In genomic region chr1:167945615-167946252, GRCm38 (mm10) we compare ENCODE assay signal across 15 mouse cellular contexts.
A peak's percentile ranks its signal among the peaks of the same experiment; 100 is the strongest.
DNase-seq lines count a peak whose midpoint lies in the region; ATAC-seq and TF ChIP-seq lines count a peak whose summit lies in the region.
"Had no signal": no experiment of that assay in that cellular context is flagged by ENCODE, and none has a peak within 500 bp of the region (broad histone marks: within the 10 kb centered on the region; RNA-seq: fewer than 3 reads in every experiment).

No protein-coding gene starts in this region.

- H3K9ac ChIP-seq in lung, postnatal 0 days (replicated peaks; ENCODE audit: low read depth) = no peak overlapping the region
- H3K9ac ChIP-seq in midbrain, embryonic 11.5 days (ENCODE audit: low read length) = no peak overlapping the region
- H3K9ac ChIP-seq: embryonic facial prominence, embryonic 13.5 days; limb, embryonic 15.5 days; midbrain, embryonic 15.5 days; neural tube, embryonic 13.5 days had no signal

- no peak overlapping the region for H3K4me2 ChIP-seq in lung, postnatal 0 days (replicated peaks; ENCODE audit: low read depth, low read length)
- H3K4me2 ChIP-seq in midbrain, embryonic 11.5 days = no peak overlapping the region
- H3K4me2 ChIP-seq: embryonic facial prominence, embryonic 13.5 days; limb, embryonic 15.5 days; midbrain, embryonic 15.5 days; neural tube, embryonic 13.5 days had no signal

- peak; percentile 38 for DNase-seq in lung, postnatal 36 days
- no peak for DNase-seq in lung, postnatal 0 days (ENCODE audit: low spot score)
- peak; percentile 70 to 85 for DNase-seq in frontal cortex, postnatal 36 days (ENCODE audit: low spot score in 2 of 2)
- DNase-seq in left cerebral cortex, adult 9 months (ENCODE audit: low spot score in 2 of 2) = peak; percentile 30 to 86
- DNase-seq in midbrain, embryonic 11.5 days (ENCODE audit: low spot score, missing footprints) = no peak
- DNase-seq in urinary bladder, adult 18-20 months (ENCODE audit: low spot score in 2 of 2) = no peak
- no peak for DNase-seq in gastrocnemius, adult 8-10 months (ENCODE audit: low spot score in 2 of 2)
- DNase-seq: adrenal gland, postnatal 25 days; cerebellum, postnatal 36 days; kidney, postnatal 10 days had no signal

- no peak overlapping the region for H3K27ac ChIP-seq in lung, postnatal 0 days (ENCODE audit: low read length)
- no peak overlapping the region for H3K27ac ChIP-seq in midbrain, embryonic 11.5 days (ENCODE audit: low read depth, low read length)
- H3K27ac ChIP-seq: embryonic facial prominence, embryonic 13.5 days; heart, embryonic 10.5 days; limb, embryonic 15.5 days; midbrain, embryonic 15.5 days; neural tube, embryonic 13.5 days had no signal

- no peaks in the 10 kb centered on the region for H3K9me3 ChIP-seq in lung, postnatal 0 days (ENCODE audit: low read length)
- no peaks in the 10 kb centered on the region for H3K9me3 ChIP-seq in midbrain, embryonic 11.5 days (ENCODE audit: control insufficient read depth, low read length)
- H3K9me3 ChIP-seq: embryonic facial prominence, embryonic 13.5 days; heart, embryonic 10.5 days; limb, embryonic 15.5 days; midbrain, embryonic 15.5 days; neural tube, embryonic 13.5 days had no signal

- 75% methylated on average over 9 of the region's 9 CpGs for WGBS in lung, postnatal 0 days
- 71% methylated on average over 9 of the region's 9 CpGs for WGBS in midbrain, embryonic 11.5 days

- H3K27me3 ChIP-seq in lung, postnatal 0 days (replicated peaks; ENCODE audit: insufficient read depth, low read length) = no peaks in the 10 kb centered on the region
- H3K27me3 ChIP-seq in midbrain, embryonic 11.5 days (ENCODE audit: control insufficient read depth, insufficient read depth, low read length) = no peaks in the 10 kb centered on the region
- H3K27me3 ChIP-seq: embryonic facial prominence, embryonic 13.5 days; midbrain, embryonic 15.5 days; neural tube, embryonic 13.5 days had no signal

- H3K4me1 ChIP-seq in lung, postnatal 0 days (ENCODE audit: insufficient read depth, low read depth, low read length) = no peaks in the 10 kb centered on the region; the same call in 1 of the 2 replicates
- H3K4me1 ChIP-seq in midbrain, embryonic 11.5 days (ENCODE audit: control insufficient read depth, insufficient read depth, low read length) = no peaks in the 10 kb centered on the region
- H3K4me1 ChIP-seq: embryonic facial prominence, embryonic 13.5 days; heart, embryonic 10.5 days; limb, embryonic 15.5 days had no signal

- TF ChIP-seq EP300 in lung, postnatal 0 days (IDR thresholded peaks at IDR 0.05) = no peak

- no peak for TF ChIP-seq CTCF in lung, postnatal 0 days (IDR thresholded peaks at IDR 0.05)

- no peaks in the 10 kb centered on the region for H3K36me3 ChIP-seq in lung, postnatal 0 days (ENCODE audit: insufficient read depth, low read length)
- no peaks in the 10 kb centered on the region for H3K36me3 ChIP-seq in midbrain, embryonic 11.5 days (ENCODE audit: control insufficient read depth, insufficient read depth, low read length)
- H3K36me3 ChIP-seq: embryonic facial prominence, embryonic 13.5 days; heart, embryonic 10.5 days; limb, embryonic 15.5 days; midbrain, embryonic 15.5 days; neural tube, embryonic 13.5 days had no signal

- no peak for ATAC-seq in lung, postnatal 0 days
- no peak for ATAC-seq in midbrain, embryonic 11.5 days (ENCODE audit: low FRiP score)
- ATAC-seq: midbrain, embryonic 15.5 days had no signal

- H3K4me3 ChIP-seq in lung, postnatal 0 days (ENCODE audit: low read depth, low read length) = no peak overlapping the region
- H3K4me3 ChIP-seq in midbrain, embryonic 11.5 days (ENCODE audit: low read depth, low read length) = no peak overlapping the region
- H3K4me3 ChIP-seq: embryonic facial prominence, embryonic 13.5 days; heart, embryonic 10.5 days; limb, embryonic 15.5 days; midbrain, embryonic 15.5 days; neural tube, embryonic 13.5 days had no signal

Comparison
In these comparisons a context has a peak if more than half of its experiments do, and no peak if none do; other contexts are left out.
1. DNase-seq: peak in lung, postnatal 36 days (single experiment), frontal cortex, postnatal 36 days (2 of 2) and left cerebral cortex, adult 9 months (2 of 2); none in lung, postnatal 0 days (single experiment), midbrain, embryonic 11.5 days (single experiment), urinary bladder, adult 18-20 months (0 of 2) and gastrocnemius, adult 8-10 months (0 of 2).